Mouse (Mus musculus): Measurements from ENCODE around the gene Pnrc1. TPM values are rescaled to one million over a fixed set of nuclear protein-coding genes. Genes with fewer than 3 reads are reported as not detected.
"Not testable (repeated sequence)": the region's sequence is repeated elsewhere in the genome, so short reads cannot be mapped to it uniquely, and the experiment has no call there.

The Pnrc1 gene
- polyA plus RNA-seq, 1 experiment from 2014 or later, result 131 TPM

- H3K27ac ChIP-seq (ENCODE audit: low read depth, low read length), result no peak overlapping the region
- H3K27me3 ChIP-seq (replicated peaks; ENCODE audit: control insufficient read depth, insufficient read depth, low read length), result no peaks in the 10 kb centered on the region
- no peak for TF ChIP-seq CTCF (IDR thresholded peaks at IDR 0.05; ENCODE audit: low read depth)
- H3K4me1 ChIP-seq (replicated peaks; ENCODE audit: control insufficient read depth, insufficient read depth, low read length), result no peaks in the 10 kb centered on the region
- no peaks in the 10 kb centered on the region for H3K9me3 ChIP-seq (ENCODE audit: control insufficient read depth)
- WGBS, result 12% methylated on average over 12 of the region's 12 CpGs
- H3K36me3 ChIP-seq (ENCODE audit: control insufficient read depth, insufficient read depth), result no peaks in the 10 kb centered on the region
- H3K9ac ChIP-seq (ENCODE audit: low read depth, low read length), result peak overlapping the region; percentile 87
- peak overlapping the region; percentile 71 for H3K4me2 ChIP-seq (replicated peaks; ENCODE audit: low read depth)
- peak overlapping the region; percentile 75 for H3K4me3 ChIP-seq (ENCODE audit: low read depth, low read length)
- no peak for ATAC-seq
Observed at GRCm38 (mm10) chr4:33310840-33311437, 21.0 kb upstream of the Pnrc1 start.

DNA sequence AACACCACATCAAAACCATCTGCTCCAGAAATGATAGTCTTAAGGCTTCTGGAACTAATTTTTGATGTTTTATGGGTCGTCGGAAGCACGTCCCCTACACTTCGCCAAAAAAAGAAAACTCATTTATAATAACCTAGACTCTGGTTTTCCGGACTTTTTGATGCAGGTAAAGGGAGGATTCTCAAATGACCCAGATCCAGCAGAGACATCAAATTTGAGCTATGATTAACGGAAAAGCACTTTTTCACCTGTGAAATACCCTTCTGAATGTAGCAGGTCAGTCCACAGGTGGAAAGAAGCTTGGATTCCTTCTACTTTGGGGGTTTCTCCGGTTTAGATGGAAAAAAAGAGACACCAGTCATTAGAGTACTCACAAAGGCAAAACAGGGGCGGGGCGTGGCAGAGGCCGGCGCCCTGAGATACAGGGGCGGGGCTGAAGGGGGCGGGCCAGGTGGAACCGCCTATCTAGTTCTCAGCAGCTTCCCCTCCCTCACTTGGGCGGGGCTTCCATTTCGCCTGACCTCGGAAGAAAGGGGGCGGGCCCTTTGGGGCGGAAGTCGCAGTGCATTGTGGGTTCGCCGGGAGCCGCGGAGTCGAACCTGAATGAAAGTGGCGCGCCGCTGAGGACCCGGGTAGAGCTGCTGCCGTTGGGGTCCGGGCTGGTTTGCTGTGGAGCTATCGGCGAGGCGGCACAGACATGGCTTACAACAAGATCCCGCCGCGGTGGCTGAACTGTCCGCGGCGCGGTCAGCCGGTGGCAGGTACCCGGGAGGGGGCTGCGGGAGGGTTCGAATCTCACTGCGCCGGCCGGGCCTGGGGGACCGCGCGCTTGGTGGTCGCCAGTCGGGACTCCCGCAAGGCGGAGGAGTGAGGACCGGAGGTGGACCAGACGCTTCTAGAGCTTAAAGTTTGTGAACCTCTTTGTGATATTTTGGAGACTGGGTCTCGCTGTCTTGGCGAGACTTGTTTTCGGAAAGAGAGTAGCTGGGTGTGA is 20.1 kb upstream of the Pnrc1 start, which contains the start of gene Rngtt:
Rngtt (plus strand) TSS at position 548 of the 994 bp plus-strand sequence.
- WGBS, result 3% methylated on average over 60 of the region's 60 CpGs

DNA sequence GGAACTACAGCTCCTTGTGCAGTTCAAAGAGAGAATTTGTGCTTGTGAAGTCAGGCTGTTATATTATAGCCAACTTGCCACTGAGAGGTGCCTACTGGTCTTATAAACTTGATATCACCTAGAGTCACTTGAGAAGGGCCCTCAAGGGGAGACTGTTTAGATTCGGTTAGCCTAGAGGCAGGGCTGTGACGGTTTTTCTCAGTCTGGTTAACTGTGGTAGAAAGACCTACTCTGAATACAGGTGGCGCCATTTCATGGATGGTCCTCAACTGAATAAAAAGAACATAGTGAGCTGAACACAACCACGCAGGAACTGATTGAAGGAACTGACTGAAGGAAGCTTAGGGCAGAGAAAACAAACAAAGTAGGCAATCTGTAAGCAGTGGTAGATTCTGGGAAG is 17.2 kb upstream of the Pnrc1 start:
- no peak for ATAC-seq
- Histone ChIP-seq H3K36me3 (ENCODE audit: control insufficient read depth, insufficient read depth) (no peaks in the 10 kb centered on the region), H3K4me2 (replicated peaks; ENCODE audit: low read depth) (no peak overlapping the region), H3K4me1 (replicated peaks; ENCODE audit: control insufficient read depth, insufficient read depth, low read length) (no peaks in the 10 kb centered on the region), H3K9me3 (ENCODE audit: control insufficient read depth) (no peaks in the 10 kb centered on the region), H3K27me3 (replicated peaks; ENCODE audit: control insufficient read depth, insufficient read depth, low read length) (no peaks in the 10 kb centered on the region), H3K27ac (ENCODE audit: low read depth, low read length) (no peak overlapping the region), H3K9ac (ENCODE audit: low read depth, low read length) (no peak overlapping the region), H3K4me3 (ENCODE audit: low read depth, low read length) (no peak overlapping the region)
- 0 out of 2 replicates have a peak, but pooled peaks have one; percentile 14 for TF ChIP-seq CTCF (IDR thresholded peaks at IDR 0.05; ENCODE audit: low read depth)
- 79% methylated on average over 4 of the region's 4 CpGs for WGBS

More for the DNA sequence above, 20.1 kb upstream of the Pnrc1 start, which contains the start of gene Rngtt:
- peak; percentile 96 for ATAC-seq
- H3K4me3 ChIP-seq (ENCODE audit: low read depth, low read length), result peak within 1 kb of the TSS; percentile 75
- H3K9ac ChIP-seq (ENCODE audit: low read depth, low read length), result peak within 1 kb of the TSS; percentile 87
- no peak for TF ChIP-seq CTCF (IDR thresholded peaks at IDR 0.05; ENCODE audit: low read depth)
- H3K9me3 ChIP-seq (ENCODE audit: control insufficient read depth), result no peaks in the 10 kb centered on the region
- H3K27ac ChIP-seq (ENCODE audit: low read depth, low read length), result peak within 1 kb of the TSS; percentile 75
- no peaks in the 10 kb centered on the region for H3K36me3 ChIP-seq (ENCODE audit: control insufficient read depth, insufficient read depth)
- H3K4me1 ChIP-seq (replicated peaks; ENCODE audit: control insufficient read depth, insufficient read depth, low read length), result no peaks in the 10 kb centered on the region
- H3K27me3 ChIP-seq (replicated peaks; ENCODE audit: control insufficient read depth, insufficient read depth, low read length), result no peaks in the 10 kb centered on the region
- peak within 1 kb of the TSS; percentile 71 for H3K4me2 ChIP-seq (replicated peaks; ENCODE audit: low read depth)

DNA sequence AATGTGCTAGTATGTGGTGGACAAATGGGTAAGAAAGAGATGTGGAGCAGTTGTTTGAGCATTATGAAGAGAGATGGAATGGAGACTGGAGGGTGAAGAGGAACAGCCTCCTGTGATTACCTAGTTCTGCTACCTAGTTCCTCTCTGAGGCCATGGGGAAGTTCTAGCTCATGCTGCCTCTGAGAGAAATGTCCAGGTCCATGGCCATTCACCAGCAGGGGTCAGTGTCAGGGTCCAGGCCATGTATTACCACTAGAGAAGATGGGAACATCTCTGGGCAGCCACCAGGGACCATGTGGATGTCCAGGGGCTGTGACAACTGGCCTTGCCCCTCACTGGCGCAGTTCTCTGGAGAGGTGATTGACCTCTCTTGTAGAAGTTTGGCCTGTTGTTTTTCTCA is 13.1 kb upstream of the Pnrc1 start:
- peak; percentile 14; the same call in 1 of the 2 replicates for TF ChIP-seq CTCF (IDR thresholded peaks at IDR 0.05; ENCODE audit: low read depth)
- WGBS, result 100% methylated on average over 1 of the region's 1 CpGs
- Histone ChIP-seq H3K27me3 (replicated peaks; ENCODE audit: control insufficient read depth, insufficient read depth, low read length) (no peaks in the 10 kb centered on the region), H3K9me3 (ENCODE audit: control insufficient read depth) (no peaks in the 10 kb centered on the region), H3K9ac (ENCODE audit: low read depth, low read length) (no peak overlapping the region), H3K4me2 (replicated peaks; ENCODE audit: low read depth) (no peak overlapping the region), H3K4me1 (replicated peaks; ENCODE audit: control insufficient read depth, insufficient read depth, low read length) (no peaks in the 10 kb centered on the region), H3K36me3 (ENCODE audit: control insufficient read depth, insufficient read depth) (no peaks in the 10 kb centered on the region), H3K27ac (ENCODE audit: low read depth, low read length) (no peak overlapping the region), H3K4me3 (ENCODE audit: low read depth, low read length) (no peak overlapping the region)
- ATAC-seq, result no peak

DNA sequence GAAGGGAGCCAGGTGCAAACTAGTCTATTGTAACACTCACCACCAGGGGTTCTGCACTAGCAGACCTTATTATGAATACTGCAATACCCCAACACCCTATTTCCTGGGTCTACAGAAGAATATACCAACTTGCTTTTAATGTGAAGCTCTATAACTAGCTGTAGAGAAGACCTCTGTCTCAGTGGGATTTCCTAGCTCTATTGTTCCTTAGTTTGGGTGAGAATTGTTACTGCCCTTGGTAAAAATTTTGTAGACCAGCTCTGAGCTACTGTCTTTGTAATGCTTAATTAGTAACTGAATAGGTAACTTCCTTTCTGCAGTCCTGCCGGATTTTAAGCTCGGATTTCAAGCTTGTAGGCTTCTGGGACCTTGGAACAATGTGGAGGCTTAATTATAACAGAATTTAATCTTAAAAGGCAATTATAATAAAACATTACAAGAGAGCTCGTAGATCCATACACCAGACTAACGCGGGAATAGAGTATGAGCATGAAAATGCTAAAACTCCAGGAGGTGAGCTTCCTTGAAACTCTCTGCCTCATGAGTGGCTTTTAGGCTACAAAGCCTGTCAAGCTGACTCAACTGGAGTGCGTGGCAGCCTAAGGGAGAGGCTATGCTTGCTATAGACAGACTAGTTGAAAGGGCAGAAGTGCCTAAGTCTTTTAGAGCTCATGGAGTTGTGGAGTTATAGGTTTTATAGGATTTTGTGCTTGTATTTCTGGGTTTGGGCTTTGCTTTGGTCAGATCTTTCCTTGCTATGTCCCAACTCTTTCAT is 11.1 kb upstream of the Pnrc1 start:
- 89% methylated on average over 6 of the region's 6 CpGs for WGBS
- not testable (repeated sequence) for H3K27me3 ChIP-seq (replicated peaks; ENCODE audit: control insufficient read depth, insufficient read depth, low read length); H3K4me3 ChIP-seq (ENCODE audit: low read depth, low read length); H3K9ac ChIP-seq (ENCODE audit: low read depth, low read length); H3K4me1 ChIP-seq (replicated peaks; ENCODE audit: control insufficient read depth, insufficient read depth, low read length); ATAC-seq; H3K27ac ChIP-seq (ENCODE audit: low read depth, low read length); H3K36me3 ChIP-seq (ENCODE audit: control insufficient read depth, insufficient read depth); H3K9me3 ChIP-seq (ENCODE audit: control insufficient read depth); H3K4me2 ChIP-seq (replicated peaks; ENCODE audit: low read depth)

Data from intestine, postnatal 0 days (tissue).